ENCODE assay signal across 27 mouse cellular contexts in genomic region chr5:116339501-116339900, GRCm38 (mm10). TPM values are rescaled to one million over a fixed set of nuclear protein-coding genes. Genes with fewer than 3 reads are reported as not detected.
A peak's percentile ranks its signal among the peaks of the same experiment; 100 is the strongest.
DNase-seq lines count a peak whose midpoint lies in the region; ATAC-seq and TF ChIP-seq lines count a peak whose summit lies in the region.
"Had no signal": no experiment of that assay in that cellular context is flagged by ENCODE, and none has a peak within 500 bp of the region (broad histone marks: within the 10 kb centered on the region; RNA-seq: fewer than 3 reads in every experiment).

No protein-coding gene starts in this region.

- no peak for ATAC-seq in midbrain, embryonic 14.5 days (ENCODE audit: low FRiP score, low TSS enrichment)
- ATAC-seq: CD4-positive, CD25-positive, alpha-beta regulatory T cell, adult 4 months; forebrain, embryonic 14.5 days; forebrain, embryonic 16.5 days had no signal

- H3K27me3 ChIP-seq in midbrain, embryonic 10.5 days (ENCODE audit: low read depth, poor library complexity, severe bottlenecking) = peaks cover 50% of the 10 kb centered on the region
- no peaks in the 10 kb centered on the region for H3K27me3 ChIP-seq in midbrain, embryonic 14.5 days (ENCODE audit: control insufficient read depth, insufficient read depth, low read length)
- H3K27me3 ChIP-seq in kidney, adult 2 months (replicated peaks; ENCODE audit: control insufficient read depth, insufficient read depth, low read length) = no peaks in the 10 kb centered on the region
- H3K27me3 ChIP-seq: CH12.LX; embryonic facial prominence, embryonic 15.5 days had no signal

- no peaks in the 10 kb centered on the region for H3K9me3 ChIP-seq in midbrain, embryonic 10.5 days (replicated peaks)
- no peaks in the 10 kb centered on the region for H3K9me3 ChIP-seq in midbrain, embryonic 14.5 days (ENCODE audit: control insufficient read depth, low read length)
- H3K9me3 ChIP-seq: embryonic facial prominence, embryonic 13.5 days; embryonic facial prominence, embryonic 15.5 days; forebrain, embryonic 10.5 days; forebrain, embryonic 12.5 days had no signal

- no peak overlapping the region for H3K9ac ChIP-seq in midbrain, embryonic 14.5 days (replicated peaks; ENCODE audit: low read length)
- H3K9ac ChIP-seq: embryonic facial prominence, embryonic 13.5 days; embryonic facial prominence, embryonic 15.5 days; forebrain, embryonic 12.5 days had no signal

- H3K4me2 ChIP-seq in midbrain, embryonic 14.5 days (ENCODE audit: low read length) = no peak overlapping the region
- H3K4me2 ChIP-seq: embryonic facial prominence, embryonic 13.5 days; embryonic facial prominence, embryonic 15.5 days; forebrain, embryonic 12.5 days had no signal

- no peak for TF ChIP-seq POLR2A in kidney, adult 2 months (IDR thresholded peaks at IDR 0.05; ENCODE audit: low read depth, low read length)

- no peak overlapping the region for H3K27ac ChIP-seq in midbrain, embryonic 10.5 days (replicated peaks)
- no peak overlapping the region for H3K27ac ChIP-seq in midbrain, embryonic 14.5 days (replicated peaks; ENCODE audit: low read depth, low read length)
- no peak overlapping the region for H3K27ac ChIP-seq in kidney, adult 2 months (ENCODE audit: insufficient read depth, low read depth, low read length)
- H3K27ac ChIP-seq: embryonic facial prominence, embryonic 13.5 days; embryonic facial prominence, embryonic 15.5 days; forebrain, embryonic 10.5 days; forebrain, embryonic 12.5 days had no signal

- DNase-seq in midbrain, embryonic 10.5 days (ENCODE audit: low spot score) = peak; percentile 31
- DNase-seq in midbrain, embryonic 14.5 days = no peak
- DNase-seq in Muller cell, postnatal 12 days (ENCODE audit: inconsistent ontology term) = peak; percentile 24
- peak; percentile 70 for DNase-seq in retina, embryonic 14.5 days (ENCODE audit: low spot score)
- DNase-seq in kidney, adult 2 months = no peak
- no peak for DNase-seq in neural tube, embryonic 10.5 days (ENCODE audit: extremely low spot score, low spot score)
- DNase-seq: adrenal gland, adult 8-10 months; adrenal gland, postnatal 14 days; adrenal gland, postnatal 36 days; B cell, adult 2 months; cerebellum, adult 11 months; cerebellum, adult 18-20 months; cerebellum, adult 8-10 months; cerebellum, adult 9-11 months; cerebellum, postnatal 14 days; cerebellum, postnatal 36 days; embryo, embryonic 11 days had no signal

- peaks cover 22% of the 10 kb centered on the region for H3K4me1 ChIP-seq in midbrain, embryonic 10.5 days
- H3K4me1 ChIP-seq in midbrain, embryonic 14.5 days (ENCODE audit: control insufficient read depth, insufficient read depth, low read length) = peaks cover 10% of the 10 kb centered on the region
- no peaks in the 10 kb centered on the region for H3K4me1 ChIP-seq in kidney, adult 2 months (ENCODE audit: control insufficient read depth, insufficient read depth, low read length)
- H3K4me1 ChIP-seq: embryonic facial prominence, embryonic 15.5 days had no signal

- no peak for TF ChIP-seq CTCF in kidney, adult 2 months (conservative IDR thresholded peaks at IDR 0.05; ENCODE audit: insufficient read depth, insufficient read length, low read depth, low read length)

- H3K4me3 ChIP-seq in midbrain, embryonic 10.5 days = no peak overlapping the region
- H3K4me3 ChIP-seq in midbrain, embryonic 14.5 days (replicated peaks; ENCODE audit: low read depth, low read length) = no peak overlapping the region
- no peak overlapping the region for H3K4me3 ChIP-seq in kidney, adult 2 months (ENCODE audit: insufficient read depth, low read depth, low read length)
- H3K4me3 ChIP-seq: embryonic facial prominence, embryonic 13.5 days; embryonic facial prominence, embryonic 15.5 days; erythroblast, embryonic 14.5 days; forebrain, embryonic 10.5 days; forebrain, embryonic 12.5 days had no signal

- H3K36me3 ChIP-seq in midbrain, embryonic 10.5 days = no peaks in the 10 kb centered on the region
- no peaks in the 10 kb centered on the region for H3K36me3 ChIP-seq in midbrain, embryonic 14.5 days (ENCODE audit: control insufficient read depth, insufficient read depth, low read length)
- H3K36me3 ChIP-seq in kidney, adult 2 months (ENCODE audit: control insufficient read depth, insufficient read depth, low read length) = no peaks in the 10 kb centered on the region
- H3K36me3 ChIP-seq: embryonic facial prominence, embryonic 13.5 days; embryonic facial prominence, embryonic 15.5 days; forebrain, embryonic 10.5 days; forebrain, embryonic 12.5 days; G1E had no signal

- WGBS in midbrain, embryonic 10.5 days = 68% methylated on average over 8 of the region's 8 CpGs
- 19% methylated on average over 8 of the region's 8 CpGs for WGBS in midbrain, embryonic 14.5 days
- 53% methylated on average over 8 of the region's 8 CpGs for WGBS in kidney, adult 2 months

RNA-seq across cellular contexts. Expression of gene Ccdc60, which starts 50.7 kb away (rescaled TPM):
- 1.7 and 2.1 TPM in 2 replicates for polyA plus RNA-seq in midbrain, embryonic 10.5 days (2016; fragmentation: Nextera tagmentation; extraction: Ambion mirVana)
- 2.3 and 2.9 TPM in 2 replicates for polyA plus RNA-seq in midbrain, embryonic 14.5 days (2014; fragmentation: Nextera tagmentation; extraction: Ambion mirVana)
- 0.08 and 0.14 TPM in 2 replicates for polyA plus RNA-seq in kidney, adult 2 months (2012; rRNA removed)
- polyA plus RNA-seq: erythroblast, embryonic 14.5 days; G1E had no signal

Comparison
In these comparisons a context has a peak if more than half of its experiments do, and no peak if none do; other contexts are left out.
1. DNase-seq: peak in midbrain, embryonic 10.5 days (single experiment), Muller cell, postnatal 12 days (single experiment) and retina, embryonic 14.5 days (single experiment); none in midbrain, embryonic 14.5 days (single experiment), kidney, adult 2 months (single experiment) and neural tube, embryonic 10.5 days (single experiment).